Mouse (Mus musculus) small intestine, adult 2 months (tissue): Measurements from ENCODE around the gene Kera.

Source experiments
- CTCF ChIP-seq: fragments of 200-500 bp; IDR thresholded peaks from 2 replicates; pipeline ENCODE4 v1.5.1; 2012; ENCODE audit warnings: low read depth, mild to moderate bottlenecking, control low read depth, inconsistent platforms, low read length, moderate library complexity, mixed read lengths; ENCODE audit not compliant: insufficient replicate concordance, insufficient read length; ENCODE audit errors: extremely low read depth
- POLR2A ChIP-seq: fragments of 200-500 bp; IDR thresholded peaks from 2 replicates; pipeline ENCODE4 v1.6.1; 2012; ENCODE audit warnings: low read depth, mild to moderate bottlenecking, control low read depth, inconsistent platforms, low read length, moderate library complexity

DNA sequence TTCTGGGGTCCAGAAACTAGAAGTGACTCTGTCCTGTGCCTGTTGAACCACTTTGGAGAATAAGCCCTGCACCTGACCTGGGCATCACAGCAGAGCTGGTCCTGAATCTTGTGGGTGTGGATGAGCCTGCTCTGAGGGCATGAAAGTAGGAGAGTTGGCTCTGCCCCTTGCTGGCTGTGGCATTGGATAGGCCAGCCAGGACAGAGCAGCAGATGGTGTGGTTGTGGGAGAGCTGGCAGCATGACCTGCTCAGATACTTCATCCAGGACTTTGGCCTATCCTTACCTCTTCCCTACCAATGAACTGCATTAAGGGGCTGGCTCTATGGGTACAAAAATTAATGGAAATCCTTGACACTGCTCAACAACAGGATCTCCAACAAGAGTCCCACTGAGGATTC is 3.4 kb upstream of the Kera start:
- no peak for TF ChIP-seq CTCF
- no peak for TF ChIP-seq POLR2A
